Mouse (Mus musculus) liver, postnatal 0 days (tissue): Measurements from ENCODE around the gene Lin9.

Source experiments
- CTCF ChIP-seq: sonication (generic); IDR thresholded peaks from 2 replicates; pipeline ENCODE4 v1.5.1; 2016; ENCODE audit warnings: antibody characterized with exemption, low read depth
- EP300 ChIP-seq: IDR thresholded peaks from 2 replicates; pipeline ENCODE4 v1.6.1; 2016; ENCODE audit warnings: antibody characterized with exemption, low read depth, mild to moderate bottlenecking

GRCm38 (mm10) chr1:180616762-180617161 is 24.2 kb upstream of the Lin9 start:
- TF ChIP-seq CTCF (no peak), EP300 (no peak)
